Mouse (Mus musculus) liver, postnatal 0 days (tissue): Measurements from ENCODE around the gene 2010111I01Rik. TPM values are rescaled to one million over a fixed set of nuclear protein-coding genes. Genes with fewer than 3 reads are reported as not detected.

Experiments
- ATAC-seq: fragments of 200-750 bp; cut with Nextera tagmentation; 2 replicates; pipeline ENCODE4 v1.8.0; 2017; ENCODE audit warnings: mild to moderate bottlenecking, moderate library complexity
- DNase-seq: peaks from one replicate; pipeline ENCODE4 v3.0.0-alpha.2; 2016
- H3K27ac ChIP-seq: fragments of 300-500 bp; sonication (generic); 2 replicates; pipeline ENCODE4 v1.5.1; 2014; ENCODE audit warnings: antibody characterized with exemption, moderate library complexity, mild to moderate bottlenecking, low read depth
- H3K27me3 ChIP-seq: fragments of 300-500 bp; sonication (generic); 2 replicates; pipeline ENCODE4 v1.6.1; 2014; ENCODE audit warnings: low read length, control low read depth, mixed read lengths; ENCODE audit not compliant: insufficient read depth
- H3K36me3 ChIP-seq: fragments of 300-500 bp; sonication (generic); replicated peaks from 2 replicates; pipeline ENCODE4 v1.6.1; 2014; ENCODE audit warnings: mild to moderate bottlenecking, control low read depth, low read length, moderate library complexity, mixed read lengths; ENCODE audit not compliant: insufficient read depth
- H3K4me1 ChIP-seq: fragments of 300-500 bp; sonication (generic); 2 replicates; pipeline ENCODE4 v1.6.1; 2014; ENCODE audit warnings: antibody characterized with exemption, mild to moderate bottlenecking, control low read depth; ENCODE audit not compliant: insufficient read depth
- H3K4me2 ChIP-seq: fragments of 300-500 bp; sonication (generic); 2 replicates; pipeline ENCODE4 v1.6.1; 2014; ENCODE audit warnings: low read depth, mild to moderate bottlenecking, low read length, moderate library complexity, mixed read lengths
- H3K4me3 ChIP-seq: fragments of 300-500 bp; sonication (generic); 2 replicates; pipeline ENCODE4 v1.5.1; 2014; ENCODE audit warnings: low read depth, low read length
- H3K9ac ChIP-seq: fragments of 300-500 bp; sonication (generic); replicated peaks from 2 replicates; pipeline ENCODE4 v1.6.1; 2014; ENCODE audit warnings: mild to moderate bottlenecking, moderate library complexity
- H3K9me3 ChIP-seq: fragments of 300-500 bp; sonication (generic); 2 replicates; pipeline ENCODE4 v1.6.1; 2016; ENCODE audit warnings: mild to moderate bottlenecking, control low read depth, low read length, mixed read lengths
- CTCF ChIP-seq: sonication (generic); IDR thresholded peaks from 2 replicates; pipeline ENCODE4 v1.5.1; 2016; ENCODE audit warnings: antibody characterized with exemption, low read depth
- EP300 ChIP-seq: IDR thresholded peaks from 2 replicates; pipeline ENCODE4 v1.6.1; 2016; ENCODE audit warnings: antibody characterized with exemption, low read depth, mild to moderate bottlenecking
- WGBS: fragments of 180-500 bp; shearing (Covaris S2); extraction: QIAGEN DNeasy Blood & Tissue Kit; methylation state at CpG from one replicate; pipeline ENCODE4 v1.1.7; 2014; ENCODE audit not compliant: insufficient replicate concordance; 5-methylcytosine and 5-hydroxymethylcytosine counted together
- polyA plus RNA-seq: library from polyadenylated mRNA; unstranded; fragments of >200 nt; fragmentation: Nextera tagmentation; extraction: Ambion mirVana; gene quantifications from 2 replicates; pipeline ENCODE4 v1.2.1, GENCODE M21; 2015

Gene 2010111I01Rik
- polyA plus RNA-seq, 1 experiment from 2014 or later, result 22.9 TPM

DNA sequence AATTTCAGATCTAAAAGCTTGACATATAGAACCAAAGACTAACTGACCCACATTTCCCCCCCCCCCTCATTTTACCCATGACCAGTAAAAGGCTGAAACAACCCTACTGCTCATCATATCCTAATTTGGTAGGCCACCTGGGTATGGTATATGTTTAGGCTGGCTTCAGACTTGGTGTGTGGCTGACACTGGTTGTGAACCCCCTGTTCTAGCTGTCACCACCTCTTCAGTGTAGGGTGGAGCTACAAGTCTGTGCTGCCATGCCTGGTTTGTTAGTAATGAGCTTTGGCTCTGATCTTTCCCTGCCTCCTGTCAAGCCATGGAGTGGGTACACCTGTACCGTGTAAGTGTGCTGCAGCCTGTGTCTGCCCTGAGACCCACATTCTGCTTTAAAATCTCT, 66.6 kb downstream of the 2010111I01Rik start:
- Histone ChIP-seq H3K36me3 (no peaks in the 10 kb centered on the region), H3K27ac (no peak overlapping the region)

GRCm38 (mm10) chr13:63032304-63032830, 67.7 kb downstream of the 2010111I01Rik start:
- no peak for TF ChIP-seq EP300
- no peak for TF ChIP-seq CTCF

More for the DNA sequence above, 66.6 kb downstream of the 2010111I01Rik start:
- TF ChIP-seq CTCF (no peak), EP300 (no peak)
- WGBS, result 94% methylated on average over 1 of the region's 1 CpGs
- H3K4me2 ChIP-seq, result no peak overlapping the region
- H3K9me3 ChIP-seq, result no peaks in the 10 kb centered on the region
- DNase-seq (no peak), ATAC-seq (no peak)
- no peak overlapping the region for H3K4me3 ChIP-seq
- no peaks in the 10 kb centered on the region for H3K27me3 ChIP-seq
- H3K9ac ChIP-seq, result no peak overlapping the region
- no peaks in the 10 kb centered on the region for H3K4me1 ChIP-seq

GRCm38 (mm10) chr13:63032958-63033357, 68.3 kb downstream of the 2010111I01Rik start:
- no peak overlapping the region for H3K4me2 ChIP-seq
- 87% methylated on average over 8 of the region's 8 CpGs for WGBS
- H3K4me1 ChIP-seq, result no peaks in the 10 kb centered on the region
- H3K9me3 ChIP-seq, result no peaks in the 10 kb centered on the region
- no peak overlapping the region for H3K4me3 ChIP-seq
- H3K27ac ChIP-seq, result no peak overlapping the region
- ATAC-seq (no peak), DNase-seq (no peak)
- H3K27me3 ChIP-seq, result no peaks in the 10 kb centered on the region
- TF ChIP-seq EP300 (no peak), CTCF (no peak)
- no peak overlapping the region for H3K9ac ChIP-seq
- no peaks in the 10 kb centered on the region for H3K36me3 ChIP-seq

More at GRCm38 (mm10) chr13:63032304-63032830, 67.7 kb downstream of the 2010111I01Rik start:
- Histone ChIP-seq H3K36me3 (no peaks in the 10 kb centered on the region), H3K4me2 (no peak overlapping the region), H3K4me1 (no peaks in the 10 kb centered on the region), H3K9me3 (no peaks in the 10 kb centered on the region), H3K9ac (no peak overlapping the region), H3K27me3 (no peaks in the 10 kb centered on the region), H3K27ac (no peak overlapping the region), H3K4me3 (no peak overlapping the region)
- no peak for DNase-seq
- WGBS, result 81% methylated on average over 5 of the region's 5 CpGs
- no peak for ATAC-seq

DNA sequence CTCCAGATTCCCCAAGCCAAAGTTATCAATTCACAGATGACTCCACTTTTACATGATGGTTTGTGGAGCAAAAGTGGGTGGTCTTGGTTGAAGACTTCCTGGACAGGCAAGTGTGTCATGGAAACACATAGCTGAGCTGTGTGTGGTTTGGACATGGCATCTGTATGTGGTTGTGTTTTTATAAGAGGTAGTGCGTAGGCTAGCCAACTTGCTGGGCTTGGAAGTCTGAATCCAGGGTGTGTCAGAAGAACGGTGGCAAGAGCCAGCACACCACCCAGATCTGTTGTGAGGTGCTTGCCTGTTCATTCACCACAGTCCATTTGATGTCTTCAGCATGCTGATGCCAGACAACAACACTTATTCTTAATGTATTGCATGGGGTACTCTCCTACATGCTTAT, 68.7 kb downstream of the 2010111I01Rik start:
- H3K9me3 ChIP-seq, result no peaks in the 10 kb centered on the region
- no peak overlapping the region for H3K4me2 ChIP-seq
- no peak for TF ChIP-seq EP300
- no peak for TF ChIP-seq CTCF
- no peaks in the 10 kb centered on the region for H3K4me1 ChIP-seq
- no peak for ATAC-seq
- no peaks in the 10 kb centered on the region for H3K36me3 ChIP-seq
- no peak overlapping the region for H3K4me3 ChIP-seq
- no peak overlapping the region for H3K9ac ChIP-seq
- no peaks in the 10 kb centered on the region for H3K27me3 ChIP-seq
- no peak overlapping the region for H3K27ac ChIP-seq
- 79% methylated on average over 2 of the region's 2 CpGs for WGBS
- no peak for DNase-seq

- ATAC-seq (no peak), DNase-seq (no peak)
- no peaks in the 10 kb centered on the region for H3K4me1 ChIP-seq
- H3K36me3 ChIP-seq, result no peaks in the 10 kb centered on the region
- no peak overlapping the region for H3K4me3 ChIP-seq
- no peaks in the 10 kb centered on the region for H3K9me3 ChIP-seq
- TF ChIP-seq CTCF, result no peak
- no peak for TF ChIP-seq EP300
- no peak overlapping the region for H3K4me2 ChIP-seq
- WGBS, result 85% methylated on average over 4 of the region's 4 CpGs
- no peaks in the 10 kb centered on the region for H3K27me3 ChIP-seq
- no peak overlapping the region for H3K27ac ChIP-seq
- H3K9ac ChIP-seq, result no peak overlapping the region
Observed at GRCm38 (mm10) chr13:63034666-63035065, 70.0 kb downstream of the 2010111I01Rik start.

DNA sequence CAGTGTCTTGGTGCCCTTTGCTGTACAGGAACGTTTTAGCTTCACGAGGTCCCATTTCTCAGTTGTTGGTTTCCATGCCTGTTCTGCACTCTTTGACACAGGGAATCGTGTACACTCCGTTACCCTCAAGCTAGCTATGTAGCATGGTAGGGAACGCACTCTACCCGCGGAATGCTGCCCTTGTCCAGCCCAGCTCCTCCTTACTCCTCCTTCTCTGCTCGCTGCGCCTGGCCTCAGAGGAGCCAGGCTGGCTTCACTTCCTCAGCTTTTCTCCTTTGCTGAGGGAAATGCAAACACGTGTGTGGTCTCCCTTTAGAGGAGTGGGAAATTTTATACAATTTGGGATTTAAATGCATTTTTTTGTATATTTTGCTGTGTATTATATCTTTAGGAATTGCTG, 73.2 kb downstream of the 2010111I01Rik start:
- WGBS, result 64% methylated on average over 10 of the region's 10 CpGs
- no peak overlapping the region for H3K4me3 ChIP-seq
- no peaks in the 10 kb centered on the region for H3K9me3 ChIP-seq
- no peak for DNase-seq
- no peak overlapping the region for H3K27ac ChIP-seq
- H3K27me3 ChIP-seq, result no peaks in the 10 kb centered on the region
- ATAC-seq, result no peak
- H3K36me3 ChIP-seq, result no peaks in the 10 kb centered on the region
- TF ChIP-seq EP300, result no peak
- TF ChIP-seq CTCF, result no peak
- no peaks in the 10 kb centered on the region for H3K4me1 ChIP-seq
- no peak overlapping the region for H3K4me2 ChIP-seq
- no peak overlapping the region for H3K9ac ChIP-seq

- ATAC-seq (no peak), DNase-seq (no peak)
- TF ChIP-seq EP300, result no peak
- no peak for TF ChIP-seq CTCF
- 79% methylated on average over 2 of the region's 2 CpGs for WGBS
- H3K4me2 ChIP-seq, result no peak overlapping the region
- H3K4me1 ChIP-seq, result no peaks in the 10 kb centered on the region
- H3K9me3 ChIP-seq, result no peaks in the 10 kb centered on the region
- no peaks in the 10 kb centered on the region for H3K36me3 ChIP-seq
- no peaks in the 10 kb centered on the region for H3K27me3 ChIP-seq
- H3K27ac ChIP-seq, result no peak overlapping the region
- H3K9ac ChIP-seq, result no peak overlapping the region
- no peak overlapping the region for H3K4me3 ChIP-seq
Observed at GRCm38 (mm10) chr13:63038415-63038814, 73.7 kb downstream of the 2010111I01Rik start.
